ENCODE assay signal across 8 mouse cellular contexts in genomic region chr9:81863181-81863887, GRCm38 (mm10). TPM values are rescaled to one million over a fixed set of nuclear protein-coding genes. Genes with fewer than 3 reads are reported as not detected.
DNase-seq lines count a peak whose midpoint lies in the region; ATAC-seq lines count a peak whose summit lies in the region.

Gene Mei4 (plus strand): TSS chr9:81863670.

- H3K36me3 ChIP-seq in intestine, embryonic 14.5 days (ENCODE audit: control insufficient read depth, insufficient read depth, low read length), result no peaks in the 10 kb centered on the region

- H3K27me3 ChIP-seq in intestine, embryonic 14.5 days (replicated peaks; ENCODE audit: control insufficient read depth, insufficient read depth, low read length), result peaks cover 19% of the 10 kb centered on the region

- no peaks in the 10 kb centered on the region for H3K4me1 ChIP-seq in intestine, embryonic 14.5 days (replicated peaks; ENCODE audit: control insufficient read depth, insufficient read depth, low read length)

- no peak within 1 kb of the TSS for H3K27ac ChIP-seq in intestine, embryonic 14.5 days (ENCODE audit: low read depth)

- peak; percentile 48 for ATAC-seq in activated CD4-positive, CD25-positive, alpha-beta regulatory T cell, adult 4 months
- peak; percentile 99 for ATAC-seq in intestine, embryonic 14.5 days (replicated peaks; ENCODE audit: low FRiP score, low TSS enrichment, low read depth)
- peak; percentile 91 for ATAC-seq in megakaryocyte progenitor cell, adult 5-6 weeks (replicated peaks; ENCODE audit: poor library complexity)

- 4% methylated on average over 32 of the region's 32 CpGs for WGBS in intestine, embryonic 14.5 days

- DNase-seq in cerebellum, postnatal 4 days (ENCODE audit: low spot score in 2 of 2), result peak; percentile 64 to 76
- peak; percentile 84 to 88 for DNase-seq in frontal cortex, postnatal 36 days (ENCODE audit: low spot score in 2 of 2)
- DNase-seq in intestine, embryonic 14.5 days (ENCODE audit: low spot score), result peak; percentile 83
- DNase-seq in left cerebral cortex, postnatal 10 days (ENCODE audit: extremely low spot score in 1 of 2, low spot score in 2 of 2), result peak; percentile 79 to 83
- peak; percentile 79 for DNase-seq in right cerebral cortex, postnatal 14 days
- DNase-seq in urinary bladder, postnatal 14 days (ENCODE audit: low spot score), result peak; percentile 46

- H3K9me3 ChIP-seq in intestine, embryonic 14.5 days (ENCODE audit: control insufficient read depth, low read length), result no peaks in the 10 kb centered on the region

- H3K4me2 ChIP-seq in intestine, embryonic 14.5 days (ENCODE audit: low read length), result peak within 1 kb of the TSS; percentile 79

- intact Hi-C loops in left cerebral cortex, postnatal 10 days (cut with DNase I), result loop anchor here (10.0 kb wide), 1 partner anchor 229 kb away; the partner anchor contains the start of gene Htr1b

- H3K4me3 ChIP-seq in intestine, embryonic 14.5 days (ENCODE audit: low read depth, low read length), result peak within 1 kb of the TSS; percentile 52

- H3K9ac ChIP-seq in intestine, embryonic 14.5 days (ENCODE audit: low read length), result peak within 1 kb of the TSS; percentile 45

RNA-seq across cellular contexts. Expression of gene Mei4, which starts in this region (rescaled TPM):
- under 1 TPM; 0.23 to 0.30 TPM for polyA plus RNA-seq in activated CD4-positive, CD25-positive, alpha-beta regulatory T cell, adult 4 months (2017; shearing (Covaris generic))
- polyA plus RNA-seq in intestine, embryonic 14.5 days (2014; fragmentation: Nextera tagmentation; extraction: Ambion mirVana), result 0.89 and 1.2 TPM in 2 replicates
- 1 to 10 TPM; 1.3 to 1.5 TPM for total RNA-seq in left cerebral cortex, postnatal 10 days (2021)
- total RNA-seq in megakaryocyte progenitor cell, adult 5-6 weeks (2015), result 3.2 and 4.2 TPM in 2 replicates
- 1.5 and 1.9 TPM in 2 replicates for total RNA-seq in megakaryocyte progenitor cell, adult 5-6 weeks (2017)

Comparison
In these comparisons a context has a peak if more than half of its experiments do, and no peak if none do; other contexts are left out.
1. Peak in ATAC-seq in activated CD4-positive, CD25-positive, alpha-beta regulatory T cell, adult 4 months; RNA of the gene not detected or under 1 TPM.
2. ATAC-seq: peak in every context shown above with its lines; median percentile 99 in intestine, embryonic 14.5 days; 91 in megakaryocyte progenitor cell, adult 5-6 weeks; 48 in activated CD4-positive, CD25-positive, alpha-beta regulatory T cell, adult 4 months.